Mouse (Mus musculus): ENCODE results near the gene Tmem104.

Gene Tmem104

DNA sequence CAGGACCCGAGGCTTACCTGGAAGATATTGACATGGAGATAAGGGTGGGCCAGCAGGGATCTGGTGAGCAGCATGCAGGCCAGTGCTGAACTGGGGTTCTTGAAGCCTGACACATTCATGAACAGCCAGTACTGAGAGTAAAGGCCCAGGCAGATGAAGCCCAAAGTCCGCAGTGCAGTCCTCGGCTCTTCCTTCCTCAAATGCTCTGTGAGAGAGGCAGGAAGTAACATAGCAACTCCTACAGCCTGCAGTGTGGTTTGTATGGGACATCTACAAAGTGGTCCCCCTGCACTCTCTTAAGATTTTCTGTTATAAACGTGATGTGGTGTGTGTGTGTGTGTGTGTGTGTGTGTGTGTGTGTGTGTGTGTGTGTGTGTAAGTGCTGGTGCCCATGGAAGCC is 98.0 kb downstream of the Tmem104 start:
- DNase-seq: no peak

DNA sequence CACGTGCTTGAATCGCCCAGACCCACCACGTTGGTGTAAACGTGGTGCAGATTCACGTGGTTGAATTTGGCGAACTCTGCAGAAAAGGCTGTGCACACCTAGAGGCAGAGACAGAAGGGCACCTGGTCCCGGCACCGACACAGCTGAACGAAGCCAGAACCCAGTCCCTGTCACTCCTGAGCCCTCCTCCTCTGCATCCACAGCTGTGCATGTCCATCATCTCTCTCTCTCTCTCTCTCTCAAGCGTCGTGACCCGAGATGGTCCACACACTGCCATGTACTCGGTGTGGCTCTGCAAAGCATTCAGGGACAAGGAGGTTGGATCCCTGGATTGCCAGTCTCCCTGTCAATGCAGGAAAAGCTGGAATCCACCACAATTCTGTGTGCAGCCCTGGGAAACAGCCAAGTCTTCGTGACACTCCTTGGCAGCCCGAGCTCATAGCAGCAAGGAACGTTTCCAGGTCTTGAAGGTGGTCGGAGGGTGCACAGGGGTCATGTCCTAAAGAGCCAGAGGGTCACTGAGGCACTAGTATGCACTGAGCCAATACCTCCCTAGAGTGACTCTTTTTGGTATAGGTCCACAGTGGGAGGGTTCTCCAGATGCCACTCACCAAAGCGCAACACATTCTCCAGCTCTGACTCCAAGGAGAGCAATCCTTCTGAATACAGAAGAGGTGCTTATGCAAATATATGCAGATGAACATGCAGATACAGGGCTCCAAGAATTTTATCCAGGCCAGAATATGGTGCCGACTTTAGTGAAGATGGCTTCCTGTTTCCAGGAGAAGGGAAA is 99.1 kb downstream of the Tmem104 start:
- no peak for DNase-seq

DNA sequence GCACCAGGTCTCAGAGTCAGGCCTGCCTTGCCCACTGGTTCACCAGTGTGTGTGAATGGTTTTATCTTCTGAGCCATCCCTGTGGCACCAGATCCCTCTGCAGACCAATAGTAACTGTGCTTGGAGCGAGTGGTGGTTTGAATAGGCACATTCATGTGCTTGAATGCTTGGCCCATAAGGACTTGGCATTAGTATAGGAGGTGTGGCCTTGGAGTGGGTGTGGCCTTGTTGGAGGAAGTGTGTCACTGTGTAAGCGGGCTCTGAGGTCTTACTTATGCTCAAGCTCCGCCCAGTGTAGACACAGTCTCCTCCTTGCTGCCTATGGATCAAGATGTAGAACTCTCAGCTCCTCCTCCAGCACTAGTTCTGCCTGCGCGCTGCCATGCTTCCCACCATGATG is 100.1 kb downstream of the Tmem104 start:
- no peak for DNase-seq

DNA sequence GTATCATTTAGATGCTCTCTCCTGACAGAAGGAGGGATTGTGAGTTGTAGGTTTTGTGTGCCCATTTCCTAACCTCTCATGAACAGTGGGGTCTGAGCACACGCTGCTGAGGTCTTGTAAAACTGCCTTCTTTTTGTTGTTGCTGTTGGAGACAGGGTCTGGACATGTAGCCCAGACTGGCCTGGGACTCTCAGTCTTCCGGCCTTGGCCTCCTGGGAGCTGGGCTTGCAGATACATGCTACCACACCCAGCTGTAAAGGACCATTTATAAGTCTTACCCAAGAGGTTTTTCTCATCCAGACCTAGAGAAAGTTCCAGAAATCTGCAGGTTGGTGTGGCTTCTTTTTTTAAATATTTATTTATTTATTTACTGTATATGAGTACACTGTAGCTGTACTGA is 101.0 kb downstream of the Tmem104 start:
- DNase-seq: no peak

DNA sequence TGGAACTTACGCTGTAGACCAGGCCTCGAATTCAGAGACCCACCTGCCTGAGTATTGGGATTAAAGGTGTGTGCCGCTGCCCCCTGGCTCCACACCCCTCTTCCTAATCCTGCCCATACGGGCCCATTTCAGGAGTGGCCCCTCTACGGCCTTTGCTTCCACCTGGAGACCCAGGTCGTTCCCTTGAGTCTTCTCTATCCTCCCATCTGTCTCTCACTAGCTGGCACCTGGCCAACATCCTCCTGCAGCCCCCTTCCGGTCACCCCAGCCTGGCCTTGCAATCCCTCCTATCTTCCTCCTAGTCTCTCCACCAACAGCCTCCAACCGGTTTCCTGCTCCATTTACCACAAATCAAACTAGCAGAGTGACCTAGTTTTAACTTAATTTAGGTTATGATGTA is 102.6 kb downstream of the Tmem104 start:
- no peak for DNase-seq

DNA sequence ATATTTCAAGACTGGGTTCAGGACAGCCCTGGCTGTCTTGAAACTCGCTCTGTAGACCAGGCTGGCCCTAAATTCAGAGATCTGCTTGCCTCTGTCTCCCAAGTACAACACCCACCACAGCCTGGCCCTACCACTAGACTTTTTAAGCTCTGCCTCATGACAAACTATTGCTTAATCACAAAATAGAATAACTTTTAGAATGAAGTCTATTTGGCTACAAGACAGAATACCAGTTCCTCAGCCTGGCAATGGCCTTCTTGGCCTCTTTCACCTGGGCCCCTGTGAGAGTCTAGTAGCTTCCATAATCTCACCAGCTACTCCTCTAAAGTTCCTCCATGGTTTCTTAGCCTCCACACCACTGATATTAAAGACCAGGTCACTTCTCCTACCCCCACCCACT is 103.0 kb downstream of the Tmem104 start:
- DNase-seq: no peak

DNA sequence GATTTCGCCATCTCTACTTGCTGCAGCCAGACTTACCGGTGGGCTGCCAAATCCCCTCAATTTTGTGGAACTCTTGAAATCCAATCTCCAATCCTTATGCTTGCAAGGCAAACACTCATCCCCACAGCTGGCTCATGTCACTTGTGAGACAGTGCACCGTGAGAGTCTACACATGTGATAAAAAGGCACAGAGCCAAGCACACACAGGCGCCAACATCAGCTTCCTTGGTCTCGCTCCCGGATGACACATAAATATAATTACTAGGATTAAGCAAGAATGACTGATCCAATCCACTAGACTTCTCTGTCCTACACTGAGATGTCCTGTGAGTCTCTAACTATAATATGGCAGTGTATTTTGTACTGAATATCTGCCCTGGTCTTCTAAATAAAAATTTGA is 103.6 kb downstream of the Tmem104 start:
- no peak for DNase-seq

DNA sequence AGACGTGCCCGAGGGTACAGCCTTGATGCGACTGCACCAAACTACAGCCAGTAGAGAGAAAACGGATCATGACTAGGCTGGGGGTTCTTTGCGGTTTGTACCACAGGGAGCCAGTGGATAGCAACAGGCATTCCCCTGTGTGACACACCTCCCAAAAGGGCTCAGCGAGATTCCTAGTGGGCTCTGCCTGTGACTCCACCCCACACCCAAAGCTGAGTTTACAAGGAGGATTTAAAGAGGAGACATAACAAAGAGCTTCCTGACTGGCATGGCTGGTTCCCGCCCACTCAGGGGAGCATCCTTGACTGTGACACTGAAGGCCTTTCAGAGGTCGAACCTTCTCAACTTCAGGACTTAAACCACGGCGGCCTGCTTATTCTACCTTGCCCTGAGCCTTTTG is 104.2 kb downstream of the Tmem104 start:
- no peak for DNase-seq

DNA sequence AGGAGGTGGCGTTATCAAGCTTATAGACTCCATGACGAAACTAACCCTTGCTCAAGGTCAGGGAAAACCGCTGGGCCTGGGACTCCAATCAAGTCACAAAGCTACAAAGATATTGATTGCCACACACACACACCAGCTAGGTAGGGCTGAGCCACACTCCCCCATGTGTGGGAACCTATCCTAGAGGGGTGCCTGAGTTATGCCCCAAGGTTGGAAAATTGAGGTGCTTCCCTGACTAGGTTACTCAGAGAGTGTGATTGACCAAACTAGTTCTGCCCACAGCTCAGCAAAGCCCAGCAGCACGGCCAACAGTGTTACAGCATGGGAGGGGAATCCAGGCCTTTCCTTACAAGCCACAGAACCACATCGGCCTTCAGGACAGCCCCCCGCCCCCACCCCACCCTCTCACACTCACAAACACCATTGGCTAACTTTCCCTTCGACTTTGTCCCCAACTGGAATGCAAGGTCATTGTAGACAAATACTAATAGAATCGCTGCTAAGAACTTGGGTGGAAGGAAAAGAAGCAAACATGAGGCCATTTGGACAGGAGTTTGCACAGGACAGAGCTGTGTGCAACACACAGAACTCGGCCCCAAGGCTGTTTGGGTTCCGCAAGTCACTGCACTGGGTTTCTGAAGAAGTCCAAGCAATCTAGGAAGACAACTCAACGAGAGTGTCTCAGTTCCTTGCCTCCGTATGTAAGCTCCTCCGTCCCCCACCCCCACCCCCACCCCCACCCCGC is 105.5 kb downstream of the Tmem104 start:
- no peak for DNase-seq

DNA sequence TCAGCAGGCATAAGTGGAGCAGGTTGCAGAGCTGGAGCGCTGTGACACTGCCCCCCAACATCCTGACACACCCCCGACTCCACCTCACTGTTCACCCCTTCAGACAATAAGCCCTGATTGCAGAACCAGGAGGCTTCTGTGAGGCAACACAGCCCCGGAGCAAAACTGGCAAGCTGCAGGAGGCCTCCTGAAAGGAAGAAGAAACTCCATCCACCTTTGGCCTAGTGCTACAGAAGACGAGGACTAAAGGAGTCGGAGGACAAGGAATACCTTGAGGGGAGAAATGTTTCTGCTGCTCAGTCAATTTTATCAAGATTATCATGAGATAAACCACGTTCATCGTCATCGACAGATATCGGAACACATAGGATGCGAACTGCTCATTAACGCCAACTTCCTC is 108.7 kb downstream of the Tmem104 start:
- no peak for DNase-seq

All from thymus, postnatal 25 days (tissue).